Comparison of ENCODE assay signal across 8 mouse cellular contexts in genomic region chr3:96812395-96813091, GRCm38 (mm10). TPM values are rescaled to one million over a fixed set of nuclear protein-coding genes. Genes with fewer than 3 reads are reported as not detected.
A peak's percentile ranks its signal among the peaks of the same experiment; 100 is the strongest.
DNase-seq lines count a peak whose midpoint lies in the region; ATAC-seq lines count a peak whose summit lies in the region.

No protein-coding gene starts in this region.

- peak; percentile 71 for ATAC-seq in inflammation-experienced regulatory T-cells, adult 6 months
- peak; percentile 91 for ATAC-seq in megakaryocyte-erythroid progenitor cell, adult 5-6 weeks (replicated peaks; ENCODE audit: low FRiP score, low TSS enrichment, poor library complexity, severe bottlenecking)

- DNase-seq in T-cell, adult 2 months (ENCODE audit: low spot score) = peak; percentile 81
- peak; percentile 89 to 94 for DNase-seq in cerebellum, postnatal 10 days
- DNase-seq in gastrocnemius, postnatal 10 days = peak; percentile 87
- peak; percentile 35 to 84 for DNase-seq in left cerebral cortex, postnatal 10 days (ENCODE audit: extremely low spot score in 1 of 2, low spot score in 2 of 2)
- peak; percentile 81 for DNase-seq in right cerebral cortex, postnatal 4 days
- peak; percentile 54 for DNase-seq in yolk sac, embryonic 10.5 days (ENCODE audit: low spot score)

- intact Hi-C loops in left cerebral cortex, postnatal 10 days (cut with DNase I) = no loop called here

RNA-seq across cellular contexts. Expression of gene Pdzk1, which starts 16.5 kb away (rescaled TPM):
- total RNA-seq in gastrocnemius, postnatal 10 days (2021) = not detected
- polyA plus RNA-seq in inflammation-experienced regulatory T-cells, adult 6 months (2017; shearing (Covaris generic)) = under 1 TPM in 1 of 3 experiments, not detected in 2; 0.94 TPM
- total RNA-seq in left cerebral cortex, postnatal 10 days (2021) = not detected
- total RNA-seq in megakaryocyte-erythroid progenitor cell, adult 5-6 weeks (2014; fragmentation: Nextera tagmentation) = not detected in 2 replicates
- not detected in 2 replicates for total RNA-seq in megakaryocyte-erythroid progenitor cell, adult 5-6 weeks (2017)

RNA-seq across cellular contexts. Expression of gene Cd160, which starts 16.6 kb away (rescaled TPM):
- total RNA-seq in gastrocnemius, postnatal 10 days (2021) = not detected
- 10 to 100 TPM; 50.8 to 77.5 (median 75.0) TPM for polyA plus RNA-seq in inflammation-experienced regulatory T-cells, adult 6 months (2017; shearing (Covaris generic))
- total RNA-seq in left cerebral cortex, postnatal 10 days (2021) = not detected
- 0.76 and 3.2 TPM in 2 replicates for total RNA-seq in megakaryocyte-erythroid progenitor cell, adult 5-6 weeks (2014; fragmentation: Nextera tagmentation)
- total RNA-seq in megakaryocyte-erythroid progenitor cell, adult 5-6 weeks (2017) = 0.46 and 2.0 TPM in 2 replicates

Comparison
In these comparisons a context has a peak if more than half of its experiments do, and no peak if none do; other contexts are left out.
1. Peak in every context shown above with its lines: DNase-seq and ATAC-seq.